Mouse (Mus musculus) adrenal gland, postnatal 14 days (tissue): ENCODE measurements around the gene Ryr1. TPM values are rescaled to one million over a fixed set of nuclear protein-coding genes. Genes with fewer than 3 reads are reported as not detected.

Source experiments
- DNase-seq: peaks from one replicate; pipeline ENCODE4 v3.0.0; 2021; ENCODE audit warnings: mixed read lengths
- long read RNA-seq, 2 experiments: library from polyadenylated mRNA; stranded (forward); transcript quantifications; one replicate each; pipeline ENCODE4 v2.0.0; 2021
- total RNA-seq: library from RNA; stranded (reverse); gene quantifications from 2 replicates; pipeline ENCODE4 v1.2.3, GENCODE M21; 2021

Ryr1 gene
- total RNA-seq = 0.11 and 0.19 TPM in 2 replicates
- long read RNA-seq, experiment 1, partial matches to known transcripts = 1 of 1 reads
- long read RNA-seq, experiment 1, other reads (novel, unspliced or antisense) = 0 of 1 reads
- long read RNA-seq, experiment 2 = 0 reads

- peak; percentile 87 for DNase-seq
Observed at GRCm38 (mm10) chr7:29124970-29125369, at the start of gene Ryr1. Gene Ryr1, minus strand, starts transcription at chr7:29125179.

GRCm38 (mm10) chr7:29172390-29173016, 47.5 kb upstream of the Ryr1 start:
- no peak for DNase-seq

- no peak for DNase-seq
Observed at GRCm38 (mm10) chr7:29171562-29172097, 46.7 kb upstream of the Ryr1 start.

- peak; percentile 51 for DNase-seq
Observed at GRCm38 (mm10) chr7:29170755-29171561, 46.0 kb upstream of the Ryr1 start.

GRCm38 (mm10) chr7:29170066-29170754, 45.2 kb upstream of the Ryr1 start, which contains the start of the genes Ggn and Spred3:
Gene Ggn, plus strand, starts transcription at chr7:29170210.
Gene Spred3, minus strand, starts transcription at chr7:29170411.
- DNase-seq = peak; percentile 88

- DNase-seq = peak; percentile 89
Observed at GRCm38 (mm10) chr7:29169231-29170065, 44.5 kb upstream of the Ryr1 start.

GRCm38 (mm10) chr7:29168791-29169230, 43.8 kb upstream of the Ryr1 start:
- DNase-seq = no peak

GRCm38 (mm10) chr7:29168121-29168695, 43.2 kb upstream of the Ryr1 start:
- DNase-seq = no peak

GRCm38 (mm10) chr7:29167656-29168055, 42.7 kb upstream of the Ryr1 start:
- DNase-seq = no peak

- DNase-seq = peak; percentile 57
Observed at GRCm38 (mm10) chr7:29162750-29163525, 38.0 kb upstream of the Ryr1 start.

GRCm38 (mm10) chr7:29162294-29162693, 37.3 kb upstream of the Ryr1 start:
- DNase-seq = no peak

GRCm38 (mm10) chr7:29158264-29158663, 33.3 kb upstream of the Ryr1 start:
- no peak for DNase-seq

- DNase-seq = peak; percentile 91
Observed at GRCm38 (mm10) chr7:29155838-29156782, 31.1 kb upstream of the Ryr1 start, which contains the start of gene Fam98c. Gene Fam98c, minus strand, starts transcription at chr7:29156234.

GRCm38 (mm10) chr7:29155196-29155837, 30.3 kb upstream of the Ryr1 start:
- peak; percentile 95 for DNase-seq

GRCm38 (mm10) chr7:29154018-29154720, 29.2 kb upstream of the Ryr1 start:
- DNase-seq = no peak

GRCm38 (mm10) chr7:29151486-29151885, 26.5 kb upstream of the Ryr1 start:
- no peak for DNase-seq

- DNase-seq = no peak
Observed at GRCm38 (mm10) chr7:29148771-29149170, 23.8 kb upstream of the Ryr1 start.
